Mouse (Mus musculus): Measurements from ENCODE around the gene Usp7. TPM values are rescaled to one million over a fixed set of nuclear protein-coding genes. Genes with fewer than 3 reads are reported as not detected.
"Not testable (repeated sequence)": the region's sequence is repeated elsewhere in the genome, so short reads cannot be mapped to it uniquely, and the experiment has no call there.

Usp7 gene
- polyA plus RNA-seq, 1 experiment from 2014 or later, result 45.4 TPM

DNA sequence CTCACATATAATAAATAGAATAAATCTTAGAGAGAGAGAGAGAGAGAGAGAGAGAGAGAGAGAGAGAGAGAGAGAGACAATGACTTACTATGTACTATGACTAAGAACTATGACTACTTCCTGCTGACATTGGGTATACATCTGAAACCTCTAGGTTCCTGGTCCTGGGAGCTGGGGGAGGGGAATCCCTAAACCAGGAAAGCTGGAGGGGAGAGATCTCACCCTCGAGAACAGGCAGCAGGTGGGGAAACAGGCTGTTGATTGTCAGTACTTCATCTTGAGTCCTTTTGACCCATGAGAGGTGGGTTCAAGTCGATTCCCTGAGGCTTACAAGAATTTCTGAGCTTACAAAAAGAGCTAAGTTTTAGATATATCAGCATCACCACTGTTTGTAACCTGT, 14.9 kb downstream of the Usp7 start:
- Histone ChIP-seq H3K27ac (ENCODE audit: low read depth) (no peak overlapping the region), H3K27me3 (replicated peaks; ENCODE audit: control insufficient read depth, insufficient read depth, low read length) (no peaks in the 10 kb centered on the region), H3K36me3 (ENCODE audit: control insufficient read depth, insufficient read depth, low read length) (no peaks in the 10 kb centered on the region), H3K4me3 (ENCODE audit: low read depth, low read length) (no peak overlapping the region), H3K4me1 (replicated peaks; ENCODE audit: control insufficient read depth, insufficient read depth, low read length) (no peaks in the 10 kb centered on the region), H3K9me3 (ENCODE audit: control insufficient read depth, low read length) (no peaks in the 10 kb centered on the region), H3K9ac (ENCODE audit: low read length) (no peak overlapping the region), H3K4me2 (ENCODE audit: low read length) (no peak overlapping the region)
- DNase-seq (ENCODE audit: low spot score), result no peak
- 53% methylated on average over 2 of the region's 2 CpGs for WGBS
- no peak for ATAC-seq (replicated peaks; ENCODE audit: low FRiP score, low TSS enrichment, low read depth)

DNA sequence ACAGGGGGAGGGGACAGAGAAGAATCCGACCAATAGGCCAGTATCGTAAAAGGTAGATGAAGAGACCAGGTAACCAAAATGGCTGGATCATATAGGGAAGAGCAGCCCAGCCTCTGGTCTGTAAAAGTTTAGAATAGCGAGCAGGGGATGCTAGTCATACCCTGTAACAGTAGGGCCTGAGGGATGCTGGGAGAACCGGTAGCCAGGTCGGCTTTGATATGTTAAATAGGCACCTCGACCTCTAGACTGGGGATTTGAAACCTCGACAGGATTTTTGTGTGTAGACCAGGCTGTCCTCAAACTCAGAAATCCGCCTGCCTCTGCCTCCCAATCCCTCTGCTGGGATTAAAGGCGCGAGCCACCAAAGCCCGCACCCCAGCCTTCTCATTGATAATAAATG, 15.5 kb downstream of the Usp7 start:
- no peak for ATAC-seq (replicated peaks; ENCODE audit: low FRiP score, low TSS enrichment, low read depth)
- no peaks in the 10 kb centered on the region for H3K9me3 ChIP-seq (ENCODE audit: control insufficient read depth, low read length)
- WGBS, result 91% methylated on average over 11 of the region's 11 CpGs
- H3K27me3 ChIP-seq (replicated peaks; ENCODE audit: control insufficient read depth, insufficient read depth, low read length), result no peaks in the 10 kb centered on the region
- no peak overlapping the region for H3K9ac ChIP-seq (ENCODE audit: low read length)
- no peak for DNase-seq (ENCODE audit: low spot score)
- no peak overlapping the region for H3K27ac ChIP-seq (ENCODE audit: low read depth)
- no peaks in the 10 kb centered on the region for H3K4me1 ChIP-seq (replicated peaks; ENCODE audit: control insufficient read depth, insufficient read depth, low read length)
- no peak overlapping the region for H3K4me2 ChIP-seq (ENCODE audit: low read length)
- H3K36me3 ChIP-seq (ENCODE audit: control insufficient read depth, insufficient read depth, low read length), result no peaks in the 10 kb centered on the region
- H3K4me3 ChIP-seq (ENCODE audit: low read depth, low read length), result no peak overlapping the region

DNA sequence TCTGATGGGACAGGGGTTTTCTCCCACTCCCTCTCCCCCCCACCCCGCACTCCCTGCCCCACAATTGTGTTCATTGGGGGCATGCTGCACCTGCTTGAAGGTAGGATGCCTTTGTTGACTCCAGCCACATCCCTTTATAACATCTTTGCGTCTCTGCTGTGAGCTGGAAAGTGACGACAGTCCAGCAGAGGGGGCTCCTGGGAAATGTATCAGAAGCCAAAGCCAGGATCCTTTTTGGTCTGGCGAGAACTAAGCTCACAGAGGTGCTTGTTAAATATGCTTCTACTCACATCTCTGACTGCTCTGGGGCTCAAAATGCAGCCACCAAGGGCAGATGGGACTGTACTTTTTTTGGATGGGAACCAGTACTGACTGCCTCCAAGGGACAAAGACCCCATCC, 21.0 kb downstream of the Usp7 start:
- Histone ChIP-seq H3K9ac (ENCODE audit: low read length) (no peak overlapping the region), H3K27ac (ENCODE audit: low read depth) (no peak overlapping the region), H3K27me3 (replicated peaks; ENCODE audit: control insufficient read depth, insufficient read depth, low read length) (no peaks in the 10 kb centered on the region), H3K9me3 (ENCODE audit: control insufficient read depth, low read length) (no peaks in the 10 kb centered on the region), H3K4me1 (replicated peaks; ENCODE audit: control insufficient read depth, insufficient read depth, low read length) (no peaks in the 10 kb centered on the region), H3K4me3 (ENCODE audit: low read depth, low read length) (no peak overlapping the region), H3K36me3 (ENCODE audit: control insufficient read depth, insufficient read depth, low read length) (no peaks in the 10 kb centered on the region), H3K4me2 (ENCODE audit: low read length) (no peak overlapping the region)
- WGBS, result 47% methylated on average over 4 of the region's 4 CpGs
- ATAC-seq (replicated peaks; ENCODE audit: low FRiP score, low TSS enrichment, low read depth) (no peak), DNase-seq (ENCODE audit: low spot score) (no peak)

DNA sequence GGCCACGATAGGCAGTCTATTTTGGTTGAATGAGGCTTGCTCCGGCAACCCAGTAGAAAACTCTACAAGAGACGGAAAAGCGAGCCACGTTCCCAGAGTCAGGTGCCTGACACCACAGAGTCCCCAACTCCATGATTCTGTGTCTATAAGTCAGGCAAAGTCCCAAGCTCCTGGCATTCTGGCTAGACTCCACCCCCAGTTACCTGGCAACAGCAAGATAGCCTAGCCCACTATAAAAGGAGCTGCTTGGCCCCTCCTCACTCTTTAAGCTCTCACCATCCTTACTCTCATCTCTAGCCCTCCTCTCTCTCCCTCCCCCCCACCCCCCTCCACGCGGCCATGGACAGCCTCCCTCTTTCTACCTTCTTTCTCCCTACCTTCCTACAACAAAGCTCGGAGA, 21.8 kb downstream of the Usp7 start:
- not testable (repeated sequence) for H3K27ac ChIP-seq (ENCODE audit: low read depth); H3K4me2 ChIP-seq (ENCODE audit: low read length); H3K27me3 ChIP-seq (replicated peaks; ENCODE audit: control insufficient read depth, insufficient read depth, low read length); ATAC-seq (replicated peaks; ENCODE audit: low FRiP score, low TSS enrichment, low read depth); DNase-seq (ENCODE audit: low spot score); H3K4me1 ChIP-seq (replicated peaks; ENCODE audit: control insufficient read depth, insufficient read depth, low read length); H3K4me3 ChIP-seq (ENCODE audit: low read depth, low read length); H3K36me3 ChIP-seq (ENCODE audit: control insufficient read depth, insufficient read depth, low read length); H3K9me3 ChIP-seq (ENCODE audit: control insufficient read depth, low read length); H3K9ac ChIP-seq (ENCODE audit: low read length)
- 56% methylated on average over 8 of the region's 8 CpGs for WGBS

DNA sequence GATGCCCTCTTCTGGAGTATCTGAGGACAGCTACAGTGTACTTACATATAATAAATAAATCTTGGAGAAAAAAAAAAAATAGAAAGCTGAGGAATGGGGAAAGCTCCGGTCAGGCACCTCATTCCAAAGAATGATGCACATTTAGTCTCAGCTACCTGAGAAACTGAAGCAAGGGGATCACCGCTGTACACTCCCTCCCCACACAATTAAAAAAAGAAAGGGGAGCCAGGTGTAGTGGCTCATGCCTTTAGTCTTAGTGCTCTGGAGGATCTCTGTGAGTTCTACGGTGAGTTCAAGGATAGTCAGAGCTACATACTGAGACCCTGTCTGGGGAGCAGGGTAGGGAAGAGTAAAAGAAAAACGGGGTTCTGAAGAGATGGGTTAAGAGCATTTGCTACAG, 22.6 kb downstream of the Usp7 start:
- no peak overlapping the region for H3K27ac ChIP-seq (ENCODE audit: low read depth)
- H3K9ac ChIP-seq (ENCODE audit: low read length), result no peak overlapping the region
- H3K27me3 ChIP-seq (replicated peaks; ENCODE audit: control insufficient read depth, insufficient read depth, low read length), result no peaks in the 10 kb centered on the region
- H3K36me3 ChIP-seq (ENCODE audit: control insufficient read depth, insufficient read depth, low read length), result no peaks in the 10 kb centered on the region
- H3K9me3 ChIP-seq (ENCODE audit: control insufficient read depth, low read length), result no peaks in the 10 kb centered on the region
- H3K4me3 ChIP-seq (ENCODE audit: low read depth, low read length), result no peak overlapping the region
- DNase-seq (ENCODE audit: low spot score) (no peak), ATAC-seq (replicated peaks; ENCODE audit: low FRiP score, low TSS enrichment, low read depth) (0 out of 2 replicates have a peak, but pooled peaks have one; percentile 5)
- no peak overlapping the region for H3K4me2 ChIP-seq (ENCODE audit: low read length)
- no peaks in the 10 kb centered on the region for H3K4me1 ChIP-seq (replicated peaks; ENCODE audit: control insufficient read depth, insufficient read depth, low read length)
- WGBS, result 52% methylated on average over 4 of the region's 4 CpGs

DNA sequence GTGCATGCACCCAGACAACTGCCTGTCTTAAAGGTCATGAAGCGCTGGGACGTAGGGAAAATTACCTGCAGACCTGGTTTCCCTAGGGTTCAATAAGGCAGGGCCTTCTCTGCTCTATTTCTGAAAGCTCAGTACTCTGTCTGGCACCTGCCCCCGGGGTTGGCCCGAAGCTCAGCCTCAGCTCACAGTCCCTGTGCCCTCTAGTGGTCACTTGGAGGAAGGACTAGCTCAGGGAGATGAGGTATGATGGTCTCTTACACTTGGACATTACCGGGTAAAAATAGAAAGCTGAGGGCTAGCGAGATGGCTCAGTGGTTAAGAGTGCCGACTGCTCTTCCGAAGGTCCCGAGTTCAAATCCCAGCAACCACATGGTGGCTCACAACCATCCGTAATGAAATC, 23.0 kb downstream of the Usp7 start:
- peak; percentile 63 for DNase-seq (ENCODE audit: low spot score)

DNA sequence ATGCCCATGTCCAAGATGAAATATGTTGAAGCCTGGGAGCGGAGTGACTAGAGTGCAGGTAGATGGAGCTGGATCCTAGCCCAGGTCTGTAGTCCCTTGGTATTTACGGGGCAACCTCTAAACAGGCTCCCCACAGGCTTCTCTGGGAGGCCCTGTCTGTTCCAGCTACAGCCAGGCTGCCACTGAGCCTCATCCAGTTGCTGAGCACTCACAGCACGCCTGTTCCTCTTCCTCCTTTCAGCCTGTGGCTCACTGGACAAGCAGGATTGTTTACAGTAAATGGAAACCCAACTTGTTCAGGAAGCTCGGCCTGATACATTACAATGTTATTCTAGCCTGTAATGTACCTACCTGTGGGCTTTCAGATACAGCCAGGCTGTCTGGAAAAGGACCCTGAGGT, 23.5 kb downstream of the Usp7 start:
- H3K4me3 ChIP-seq (ENCODE audit: low read depth, low read length), result no peak overlapping the region
- no peaks in the 10 kb centered on the region for H3K36me3 ChIP-seq (ENCODE audit: control insufficient read depth, insufficient read depth, low read length)
- no peak overlapping the region for H3K9ac ChIP-seq (ENCODE audit: low read length)
- H3K9me3 ChIP-seq (ENCODE audit: control insufficient read depth, low read length), result no peaks in the 10 kb centered on the region
- DNase-seq (ENCODE audit: low spot score) (no peak), ATAC-seq (replicated peaks; ENCODE audit: low FRiP score, low TSS enrichment, low read depth) (no peak)
- WGBS, result 62% methylated on average over 4 of the region's 4 CpGs
- H3K4me2 ChIP-seq (ENCODE audit: low read length), result no peak overlapping the region
- no peak overlapping the region for H3K27ac ChIP-seq (ENCODE audit: low read depth)
- H3K27me3 ChIP-seq (replicated peaks; ENCODE audit: control insufficient read depth, insufficient read depth, low read length), result no peaks in the 10 kb centered on the region
- H3K4me1 ChIP-seq (replicated peaks; ENCODE audit: control insufficient read depth, insufficient read depth, low read length), result no peaks in the 10 kb centered on the region

More for the DNA sequence above, 23.0 kb downstream of the Usp7 start:
- Histone ChIP-seq H3K27me3 (replicated peaks; ENCODE audit: control insufficient read depth, insufficient read depth, low read length) (no peaks in the 10 kb centered on the region), H3K27ac (ENCODE audit: low read depth) (no peak overlapping the region), H3K9me3 (ENCODE audit: control insufficient read depth, low read length) (no peaks in the 10 kb centered on the region), H3K4me2 (ENCODE audit: low read length) (no peak overlapping the region), H3K4me3 (ENCODE audit: low read depth, low read length) (no peak overlapping the region), H3K36me3 (ENCODE audit: control insufficient read depth, insufficient read depth, low read length) (no peaks in the 10 kb centered on the region), H3K4me1 (replicated peaks; ENCODE audit: control insufficient read depth, insufficient read depth, low read length) (no peaks in the 10 kb centered on the region), H3K9ac (ENCODE audit: low read length) (no peak overlapping the region)
- WGBS, result 15% methylated on average over 10 of the region's 10 CpGs
- ATAC-seq (replicated peaks; ENCODE audit: low FRiP score, low TSS enrichment, low read depth), result peak; percentile 83

DNA sequence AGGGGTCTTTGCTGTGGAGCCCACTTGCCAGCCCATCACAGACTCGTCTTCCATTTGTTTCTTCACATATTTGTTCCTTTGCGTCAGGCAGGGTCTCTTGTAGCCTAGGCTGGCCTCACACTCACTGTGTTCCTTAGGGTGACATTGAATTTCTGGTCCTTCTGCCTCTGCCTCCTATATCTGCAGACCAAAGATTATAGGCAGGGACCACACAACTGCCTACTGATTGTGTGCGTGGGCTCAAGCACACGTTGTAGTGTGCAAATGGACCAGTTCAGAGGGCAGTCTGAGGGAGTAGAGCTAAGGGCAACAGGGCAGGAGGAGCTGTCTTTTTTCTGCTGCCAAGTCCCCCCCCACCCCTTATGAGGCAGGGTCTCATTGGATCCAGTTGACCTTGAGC, 24.0 kb downstream of the Usp7 start:
- H3K9me3 ChIP-seq (ENCODE audit: control insufficient read depth, low read length), result no peaks in the 10 kb centered on the region
- H3K36me3 ChIP-seq (ENCODE audit: control insufficient read depth, insufficient read depth, low read length), result no peaks in the 10 kb centered on the region
- no peak overlapping the region for H3K27ac ChIP-seq (ENCODE audit: low read depth)
- H3K4me2 ChIP-seq (ENCODE audit: low read length), result no peak overlapping the region
- ATAC-seq (replicated peaks; ENCODE audit: low FRiP score, low TSS enrichment, low read depth) (no peak), DNase-seq (ENCODE audit: low spot score) (no peak)
- H3K4me1 ChIP-seq (replicated peaks; ENCODE audit: control insufficient read depth, insufficient read depth, low read length), result no peaks in the 10 kb centered on the region
- H3K27me3 ChIP-seq (replicated peaks; ENCODE audit: control insufficient read depth, insufficient read depth, low read length), result no peaks in the 10 kb centered on the region
- 77% methylated on average over 4 of the region's 4 CpGs for WGBS
- H3K9ac ChIP-seq (ENCODE audit: low read length), result no peak overlapping the region
- no peak overlapping the region for H3K4me3 ChIP-seq (ENCODE audit: low read depth, low read length)

DNA sequence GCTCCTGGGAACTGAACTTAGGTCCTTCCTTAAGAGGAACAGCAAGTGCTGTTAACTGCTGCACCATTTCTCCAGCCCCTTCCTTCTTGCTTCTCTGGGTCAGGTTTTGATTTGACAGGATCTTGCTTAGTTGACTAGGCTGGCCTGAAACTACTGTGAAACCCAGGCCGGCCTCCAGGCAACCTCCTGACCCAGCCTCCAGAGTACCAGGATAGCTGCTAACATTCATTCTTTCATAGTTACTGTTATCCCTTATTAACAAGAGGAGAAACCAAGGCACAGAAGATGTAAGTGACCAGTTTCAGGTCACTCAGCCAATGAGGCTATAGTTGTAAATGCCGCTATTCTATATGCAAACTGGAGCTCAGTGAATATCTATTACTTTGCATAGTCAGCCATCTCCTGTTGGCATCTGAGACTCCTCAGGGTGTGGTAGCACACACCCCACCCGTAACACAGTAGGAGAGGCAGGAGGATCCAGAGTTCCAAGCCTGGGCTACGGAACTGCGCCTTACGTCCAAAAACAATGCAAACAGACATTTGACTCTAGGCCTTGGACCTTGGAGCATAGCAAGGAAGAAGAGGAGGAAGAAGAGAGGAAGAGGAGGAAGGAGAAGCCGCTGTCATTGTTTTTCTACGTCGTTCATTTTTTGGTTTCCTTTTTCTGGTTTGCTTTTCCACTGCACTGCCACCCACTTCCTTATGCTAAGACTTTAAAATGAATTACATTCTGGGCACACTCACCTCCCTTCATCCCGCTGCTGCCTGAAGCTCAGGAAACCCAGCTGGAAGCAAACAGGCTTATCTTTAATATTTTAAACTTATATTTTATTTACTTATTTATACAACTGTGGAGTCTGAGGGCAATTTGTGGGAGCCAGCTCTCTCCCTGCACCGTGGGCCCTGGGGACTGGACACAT, 24.7 kb downstream of the Usp7 start:
- H3K9me3 ChIP-seq (ENCODE audit: control insufficient read depth, low read length), result no peaks in the 10 kb centered on the region
- H3K27ac ChIP-seq (ENCODE audit: low read depth), result no peak overlapping the region
- H3K9ac ChIP-seq (ENCODE audit: low read length), result no peak overlapping the region
- no peaks in the 10 kb centered on the region for H3K27me3 ChIP-seq (replicated peaks; ENCODE audit: control insufficient read depth, insufficient read depth, low read length)
- no peak overlapping the region for H3K4me2 ChIP-seq (ENCODE audit: low read length)
- no peaks in the 10 kb centered on the region for H3K36me3 ChIP-seq (ENCODE audit: control insufficient read depth, insufficient read depth, low read length)
- DNase-seq (ENCODE audit: low spot score), result no peak
- no peak overlapping the region for H3K4me3 ChIP-seq (ENCODE audit: low read depth, low read length)
- no peaks in the 10 kb centered on the region for H3K4me1 ChIP-seq (replicated peaks; ENCODE audit: control insufficient read depth, insufficient read depth, low read length)
- 86% methylated on average over 11 of the region's 11 CpGs for WGBS
- no peak for ATAC-seq (replicated peaks; ENCODE audit: low FRiP score, low TSS enrichment, low read depth)
